Mouse (Mus musculus): ENCODE measurements around the gene Habp2.

DNA sequence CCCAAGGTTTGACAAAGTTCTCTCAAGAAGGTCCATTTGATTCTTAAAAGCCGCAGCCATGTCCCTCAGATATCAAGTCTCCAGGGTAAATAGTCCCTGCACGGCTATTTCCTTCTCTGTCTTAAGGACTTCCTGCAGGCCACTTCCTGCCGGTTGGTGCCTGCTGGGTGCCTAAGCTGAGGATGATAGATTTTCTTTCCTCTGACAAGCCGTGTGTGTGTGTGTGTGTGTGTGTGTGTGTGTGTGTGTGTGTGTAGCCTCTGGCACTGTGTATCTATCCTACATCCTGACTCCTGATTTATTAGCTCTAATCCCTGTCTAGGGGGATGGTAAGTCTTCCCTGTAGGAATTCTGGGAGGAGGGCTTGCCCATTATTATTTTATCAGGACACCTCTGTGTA is 22.8 kb upstream of the Habp2 start:
- TF ChIP-seq GATA1 (IDR thresholded peaks at IDR 0.05; ENCODE audit: borderline replicate concordance, low read length) (no peak), FLI1 (IDR thresholded peaks at IDR 0.05; ENCODE audit: low read length) (no peak)
